Mouse (Mus musculus) midbrain, postnatal 0 days (tissue): Measurements from ENCODE around the gene Srpx2. TPM values are rescaled to one million over a fixed set of nuclear protein-coding genes. Genes with fewer than 3 reads are reported as not detected.

Source experiments
- ATAC-seq: fragments of 200-750 bp; cut with Nextera tagmentation; 2 replicates; pipeline ENCODE4 v1.8.0; 2017; ENCODE audit warnings: moderate number of reproducible peaks, mild to moderate bottlenecking, moderate TSS enrichment, moderate library complexity; ENCODE audit not compliant: low FRiP score
- DNase-seq: peaks from one replicate; pipeline ENCODE4 v3.0.0-alpha.2; 2015; ENCODE audit warnings: low spot score
- H3K27ac ChIP-seq: fragments of 300-500 bp; sonication (generic); 2 replicates; pipeline ENCODE4 v1.5.1; 2014; ENCODE audit warnings: low read depth, mild to moderate bottlenecking, low read length, mixed read lengths
- H3K27me3 ChIP-seq: fragments of 300-500 bp; sonication (generic); 2 replicates; pipeline ENCODE4 v1.6.1; 2014; ENCODE audit warnings: low read length, control low read depth, mixed read lengths; ENCODE audit not compliant: insufficient read depth
- H3K36me3 ChIP-seq: fragments of 300-500 bp; sonication (generic); 2 replicates; pipeline ENCODE4 v1.6.1; 2014; ENCODE audit warnings: low read length, control low read depth, mixed read lengths; ENCODE audit not compliant: insufficient read depth
- H3K4me1 ChIP-seq: fragments of 300-500 bp; sonication (generic); 2 replicates; pipeline ENCODE4 v1.6.1; 2014; ENCODE audit warnings: mild to moderate bottlenecking, control low read depth, antibody characterized with exemption, low read length, mixed read lengths; ENCODE audit not compliant: insufficient read depth
- H3K4me2 ChIP-seq: fragments of 300-500 bp; sonication (generic); 2 replicates; pipeline ENCODE4 v1.6.1; 2014; ENCODE audit warnings: low read depth, mild to moderate bottlenecking, low read length, mixed read lengths; ENCODE audit not compliant: poor library complexity, severe bottlenecking
- H3K4me3 ChIP-seq: fragments of 300-500 bp; sonication (generic); 2 replicates; pipeline ENCODE4 v1.5.1; 2014; ENCODE audit warnings: low read depth, mild to moderate bottlenecking, low read length, moderate library complexity
- H3K9ac ChIP-seq: fragments of 300-500 bp; sonication (generic); replicated peaks from 2 replicates; pipeline ENCODE4 v1.6.1; 2014; ENCODE audit warnings: mild to moderate bottlenecking, low read length, moderate library complexity, mixed read lengths; ENCODE audit not compliant: poor library complexity, severe bottlenecking
- H3K9me3 ChIP-seq: fragments of 300-500 bp; sonication (generic); 2 replicates; pipeline ENCODE4 v1.6.1; 2016; ENCODE audit warnings: low read length, control low read depth
- CTCF ChIP-seq: IDR thresholded peaks from 2 replicates; pipeline ENCODE4 v1.5.1; 2016; ENCODE audit warnings: antibody characterized with exemption, mild to moderate bottlenecking
- WGBS: fragments of 180-500 bp; shearing (Covaris S2); extraction: QIAGEN DNeasy Blood & Tissue Kit; methylation state at CpG from one replicate; pipeline ENCODE4 v1.1.7; 2014; 5-methylcytosine and 5-hydroxymethylcytosine counted together
- polyA plus RNA-seq: library from polyadenylated mRNA; unstranded; fragments of >200 nt; fragmentation: Nextera tagmentation; extraction: Ambion mirVana; gene quantifications from 2 replicates; pipeline ENCODE4 v1.2.1, GENCODE M21; 2015
- total RNA-seq: library from RNA; depleted of rRNA; stranded (reverse); fragments of >200 nt; gene quantifications from 2 replicates; pipeline ENCODE4 v1.2.3, GENCODE M21; 2014

The Srpx2 gene
- total and polyA plus RNA-seq, 2 experiments from 2014 or later = 1.3 to 1.6 TPM

GRCm38 (mm10) chrX:133913006-133913405 lies 4.8 kb downstream of the Srpx2 start:
- no peak overlapping the region for H3K9ac ChIP-seq
- H3K36me3 ChIP-seq = no peaks in the 10 kb centered on the region
- H3K9me3 ChIP-seq = no peaks in the 10 kb centered on the region
- no peak for TF ChIP-seq CTCF
- ATAC-seq (no peak), DNase-seq (no peak)
- H3K4me2 ChIP-seq = no peak overlapping the region
- 94% methylated on average over 3 of the region's 3 CpGs for WGBS
- no peak overlapping the region for H3K4me3 ChIP-seq
- H3K27ac ChIP-seq = no peak overlapping the region
- H3K4me1 ChIP-seq = no peaks in the 10 kb centered on the region
- H3K27me3 ChIP-seq = peaks cover 5% of the 10 kb centered on the region; the same call in 1 of the 2 replicates

- 71% methylated on average over 7 of the region's 7 CpGs for WGBS
- Histone ChIP-seq H3K27me3 (peaks cover 5% of the 10 kb centered on the region; the same call in 1 of the 2 replicates), H3K9ac (no peak overlapping the region), H3K4me3 (no peak overlapping the region), H3K4me2 (no peak overlapping the region), H3K9me3 (no peaks in the 10 kb centered on the region), H3K27ac (no peak overlapping the region), H3K36me3 (no peaks in the 10 kb centered on the region), H3K4me1 (no peaks in the 10 kb centered on the region)
- no peak for TF ChIP-seq CTCF
- DNase-seq (no peak), ATAC-seq (no peak)
Measured at GRCm38 (mm10) chrX:133914219-133914618, 6.0 kb downstream of the Srpx2 start.

GRCm38 (mm10) chrX:133921187-133921586 lies 13.0 kb downstream of the Srpx2 start:
- no peak overlapping the region for H3K4me3 ChIP-seq
- ATAC-seq (no peak), DNase-seq (no peak)
- H3K36me3 ChIP-seq = no peaks in the 10 kb centered on the region
- H3K27ac ChIP-seq = no peak overlapping the region
- 70% methylated on average over 4 of the region's 4 CpGs for WGBS
- no peak for TF ChIP-seq CTCF
- H3K4me1 ChIP-seq = no peaks in the 10 kb centered on the region
- H3K27me3 ChIP-seq = no peaks in the 10 kb centered on the region
- H3K9ac ChIP-seq = no peak overlapping the region
- H3K9me3 ChIP-seq = no peaks in the 10 kb centered on the region
- H3K4me2 ChIP-seq = no peak overlapping the region

- no peaks in the 10 kb centered on the region for H3K36me3 ChIP-seq
- H3K9me3 ChIP-seq = no peaks in the 10 kb centered on the region
- H3K27me3 ChIP-seq = no peaks in the 10 kb centered on the region
- 68% methylated on average over 5 of the region's 5 CpGs for WGBS
- no peak for DNase-seq
- no peak overlapping the region for H3K9ac ChIP-seq
- no peak for TF ChIP-seq CTCF
- ATAC-seq = no peak
- no peak overlapping the region for H3K4me2 ChIP-seq
- H3K4me3 ChIP-seq = no peak overlapping the region
- no peak overlapping the region for H3K27ac ChIP-seq
- no peaks in the 10 kb centered on the region for H3K4me1 ChIP-seq
Measured at GRCm38 (mm10) chrX:133926760-133927159, 18.5 kb downstream of the Srpx2 start.

GRCm38 (mm10) chrX:133931302-133932013 lies 23.2 kb downstream of the Srpx2 start:
- WGBS = 62% methylated on average over 12 of the region's 12 CpGs
- ATAC-seq (no peak), DNase-seq (peak; percentile 31)
- H3K9ac ChIP-seq = no peak overlapping the region
- peak; percentile 63 for TF ChIP-seq CTCF
- H3K27ac ChIP-seq = no peak overlapping the region
- no peaks in the 10 kb centered on the region for H3K9me3 ChIP-seq
- no peaks in the 10 kb centered on the region for H3K4me1 ChIP-seq
- no peak overlapping the region for H3K4me2 ChIP-seq
- H3K27me3 ChIP-seq = no peaks in the 10 kb centered on the region
- H3K4me3 ChIP-seq = no peak overlapping the region
- no peaks in the 10 kb centered on the region for H3K36me3 ChIP-seq

GRCm38 (mm10) chrX:133936605-133937225 lies 28.5 kb downstream of the Srpx2 start:
- DNase-seq (no peak), ATAC-seq (no peak)
- H3K27ac ChIP-seq = no peak overlapping the region
- H3K27me3 ChIP-seq = no peaks in the 10 kb centered on the region
- no peaks in the 10 kb centered on the region for H3K4me1 ChIP-seq
- H3K9ac ChIP-seq = no peak overlapping the region
- H3K9me3 ChIP-seq = no peaks in the 10 kb centered on the region
- no peak overlapping the region for H3K4me2 ChIP-seq
- no peaks in the 10 kb centered on the region for H3K36me3 ChIP-seq
- H3K4me3 ChIP-seq = no peak overlapping the region
- 89% methylated on average over 4 of the region's 4 CpGs for WGBS
- no peak for TF ChIP-seq CTCF
